14 mouse cellular contexts compared by ENCODE assay signal in genomic region chr7:101964551-101964950, GRCm38 (mm10). TPM values are rescaled to one million over a fixed set of nuclear protein-coding genes. Genes with fewer than 3 reads are reported as not detected.
DNase-seq lines count a peak whose midpoint lies in the region; ATAC-seq lines count a peak whose summit lies in the region.
"Had no signal": no experiment of that assay in that cellular context is flagged by ENCODE, and none has a peak within 500 bp of the region (broad histone marks: within the 10 kb centered on the region; RNA-seq: fewer than 3 reads in every experiment).

No protein-coding gene starts in this region.

- H3K27me3 ChIP-seq in intestine, embryonic 16.5 days (replicated peaks; ENCODE audit: control insufficient read depth, insufficient read depth, low read length): no peaks in the 10 kb centered on the region
- H3K27me3 ChIP-seq in liver, embryonic 13.5 days: no peaks in the 10 kb centered on the region
- H3K27me3 ChIP-seq in midbrain, embryonic 15.5 days (replicated peaks): no peaks in the 10 kb centered on the region
- H3K27me3 ChIP-seq: limb, embryonic 15.5 days; neural tube, embryonic 12.5 days had no signal

- peak; percentile 84 for ATAC-seq in intestine, embryonic 16.5 days
- ATAC-seq in liver, embryonic 13.5 days (ENCODE audit: low read depth): no peak
- no peak for ATAC-seq in midbrain, embryonic 15.5 days (replicated peaks)

- H3K36me3 ChIP-seq in intestine, embryonic 16.5 days (ENCODE audit: control insufficient read depth, insufficient read depth, low read length): no peaks in the 10 kb centered on the region
- no peaks in the 10 kb centered on the region for H3K36me3 ChIP-seq in liver, embryonic 13.5 days
- no peaks in the 10 kb centered on the region for H3K36me3 ChIP-seq in midbrain, embryonic 15.5 days (replicated peaks)
- H3K36me3 ChIP-seq: limb, embryonic 15.5 days; midbrain, embryonic 10.5 days; neural tube, embryonic 12.5 days had no signal

- WGBS in intestine, embryonic 16.5 days: 77% methylated on average over 4 of the region's 4 CpGs
- WGBS in liver, embryonic 13.5 days (ENCODE audit: insufficient replicate concordance): 72% methylated on average over 4 of the region's 4 CpGs
- 94% methylated on average over 4 of the region's 4 CpGs for WGBS in midbrain, embryonic 15.5 days

- intact Hi-C loops in left cerebral cortex, postnatal 36 days (cut with DNase I): no loop called here

- H3K4me3 ChIP-seq in intestine, embryonic 16.5 days (ENCODE audit: low read length): no peak overlapping the region
- no peak overlapping the region for H3K4me3 ChIP-seq in liver, embryonic 13.5 days (replicated peaks)
- H3K4me3 ChIP-seq in midbrain, embryonic 15.5 days: no peak overlapping the region
- H3K4me3 ChIP-seq: limb, embryonic 15.5 days; midbrain, embryonic 10.5 days; neural tube, embryonic 12.5 days had no signal

- H3K27ac ChIP-seq in intestine, embryonic 16.5 days (ENCODE audit: low read length): peak overlapping the region; percentile 43; the same call in 1 of the 2 replicates
- peak overlapping the region; percentile 72 for H3K27ac ChIP-seq in liver, embryonic 13.5 days
- no peak overlapping the region for H3K27ac ChIP-seq in midbrain, embryonic 15.5 days
- H3K27ac ChIP-seq: limb, embryonic 15.5 days; midbrain, embryonic 10.5 days; neural tube, embryonic 12.5 days had no signal

- DNase-seq in 3T3-L1 (ENCODE audit: low read depth, low spot score): peak; percentile 74
- peak; percentile 42 for DNase-seq in NIH3T3 (ENCODE audit: low read depth)
- peak; percentile 5 for DNase-seq in liver, embryonic 13.5 days
- DNase-seq in spleen, postnatal 14 days (ENCODE audit: low spot score in 2 of 2): no peak
- no peak for DNase-seq in left cerebral cortex, postnatal 36 days (ENCODE audit: low spot score in 2 of 2)
- DNase-seq: gastrocnemius, postnatal 36 days; heart, postnatal 14 days; right cerebral cortex, adult 18-20 months had no signal

- H3K4me1 ChIP-seq in intestine, embryonic 16.5 days (ENCODE audit: control insufficient read depth, insufficient read depth, low read length): peaks cover 20% of the 10 kb centered on the region
- H3K4me1 ChIP-seq in liver, embryonic 13.5 days (replicated peaks): peaks cover 66% of the 10 kb centered on the region
- H3K4me1 ChIP-seq in midbrain, embryonic 15.5 days: peaks cover 8% of the 10 kb centered on the region

- H3K9me3 ChIP-seq in intestine, embryonic 16.5 days (ENCODE audit: control insufficient read depth, low read length): no peaks in the 10 kb centered on the region
- no peaks in the 10 kb centered on the region for H3K9me3 ChIP-seq in liver, embryonic 13.5 days (replicated peaks)
- no peaks in the 10 kb centered on the region for H3K9me3 ChIP-seq in midbrain, embryonic 15.5 days
- H3K9me3 ChIP-seq: G1E; limb, embryonic 15.5 days; midbrain, embryonic 10.5 days; neural tube, embryonic 12.5 days had no signal

- H3K9ac ChIP-seq in intestine, embryonic 16.5 days (ENCODE audit: low read depth, low read length): no peak overlapping the region
- H3K9ac ChIP-seq in liver, embryonic 13.5 days: no peak overlapping the region
- no peak overlapping the region for H3K9ac ChIP-seq in midbrain, embryonic 15.5 days
- H3K9ac ChIP-seq: limb, embryonic 15.5 days; neural tube, embryonic 12.5 days had no signal

- H3K4me2 ChIP-seq in intestine, embryonic 16.5 days (ENCODE audit: low read depth, low read length): no peak overlapping the region
- H3K4me2 ChIP-seq in liver, embryonic 13.5 days: no peak overlapping the region
- no peak overlapping the region for H3K4me2 ChIP-seq in midbrain, embryonic 15.5 days
- H3K4me2 ChIP-seq: limb, embryonic 15.5 days; neural tube, embryonic 12.5 days had no signal

RNA-seq across cellular contexts. Expression of gene Numa1, which starts 30.6 kb away (rescaled TPM):
- 39.9 and 41.9 TPM in 2 replicates for polyA plus RNA-seq in intestine, embryonic 16.5 days (2015; fragmentation: Nextera tagmentation; extraction: Ambion mirVana)
- 24.5 and 30.7 TPM in 2 replicates for polyA plus RNA-seq in liver, embryonic 13.5 days (2015; fragmentation: Nextera tagmentation; extraction: Ambion mirVana)
- total RNA-seq in left cerebral cortex, postnatal 36 days (2021): 100 to 1,000 TPM in 1 of 2 experiments, 10 to 100 TPM in 1; 79.2 to 102 TPM
- polyA plus RNA-seq in midbrain, embryonic 15.5 days (2015; fragmentation: Nextera tagmentation; extraction: Ambion mirVana): 50.9 and 53.1 TPM in 2 replicates

RNA-seq across cellular contexts. Expression of gene Lrrc51, which starts 30.9 kb away (rescaled TPM):
- polyA plus RNA-seq in intestine, embryonic 16.5 days (2015; fragmentation: Nextera tagmentation; extraction: Ambion mirVana): 9.7 and 10.1 TPM in 2 replicates
- 2.1 TPM in 2 replicates for polyA plus RNA-seq in liver, embryonic 13.5 days (2015; fragmentation: Nextera tagmentation; extraction: Ambion mirVana)
- 1 to 10 TPM; 5.2 to 5.3 TPM for total RNA-seq in left cerebral cortex, postnatal 36 days (2021)
- polyA plus RNA-seq in midbrain, embryonic 15.5 days (2015; fragmentation: Nextera tagmentation; extraction: Ambion mirVana): 9.1 and 11.4 TPM in 2 replicates

RNA-seq across cellular contexts. Expression of gene Il18bp, which starts 53.9 kb away (rescaled TPM):
- 1.9 and 2.1 TPM in 2 replicates for polyA plus RNA-seq in intestine, embryonic 16.5 days (2015; fragmentation: Nextera tagmentation; extraction: Ambion mirVana)
- polyA plus RNA-seq in liver, embryonic 13.5 days (2015; fragmentation: Nextera tagmentation; extraction: Ambion mirVana): 9.1 and 11.1 TPM in 2 replicates
- 10 to 100 TPM in 1 of 2 experiments, 1 to 10 TPM in 1; 3.7 to 10.6 TPM for total RNA-seq in left cerebral cortex, postnatal 36 days (2021)
- 4.6 and 6.3 TPM in 2 replicates for polyA plus RNA-seq in midbrain, embryonic 15.5 days (2015; fragmentation: Nextera tagmentation; extraction: Ambion mirVana)

RNA-seq across cellular contexts. Expression of gene Tomt, which starts 58.4 kb away (rescaled TPM):
- polyA plus RNA-seq in intestine, embryonic 16.5 days (2015; fragmentation: Nextera tagmentation; extraction: Ambion mirVana): 0.24 and 0.28 TPM in 2 replicates
- 0.15 and 0.21 TPM in 2 replicates for polyA plus RNA-seq in liver, embryonic 13.5 days (2015; fragmentation: Nextera tagmentation; extraction: Ambion mirVana)
- total RNA-seq in left cerebral cortex, postnatal 36 days (2021): under 1 TPM in 1 of 2 experiments, not detected in 1; 0.18 TPM
- 0.29 and 0.54 TPM in 2 replicates for polyA plus RNA-seq in midbrain, embryonic 15.5 days (2015; fragmentation: Nextera tagmentation; extraction: Ambion mirVana)
- total RNA-seq: gastrocnemius, postnatal 36 days; heart, postnatal 14 days had no signal

RNA-seq across cellular contexts. Expression of gene Lamtor1, which starts 58.8 kb away (rescaled TPM):
- polyA plus RNA-seq in intestine, embryonic 16.5 days (2015; fragmentation: Nextera tagmentation; extraction: Ambion mirVana): 236 and 245 TPM in 2 replicates
- polyA plus RNA-seq in liver, embryonic 13.5 days (2015; fragmentation: Nextera tagmentation; extraction: Ambion mirVana): 75.2 and 76.5 TPM in 2 replicates
- 100 to 1,000 TPM in 1 of 2 experiments, 10 to 100 TPM in 1; 98.0 to 105 TPM for total RNA-seq in left cerebral cortex, postnatal 36 days (2021)
- polyA plus RNA-seq in midbrain, embryonic 15.5 days (2015; fragmentation: Nextera tagmentation; extraction: Ambion mirVana): 154 and 164 TPM in 2 replicates

Comparison
In these comparisons a context has a peak if more than half of its experiments do, and no peak if none do; other contexts are left out.
1. DNase-seq: peak in 3T3-L1 (single experiment), NIH3T3 (single experiment) and liver, embryonic 13.5 days (single experiment); none in spleen, postnatal 14 days (0 of 2) and left cerebral cortex, postnatal 36 days (0 of 2).